Mouse (Mus musculus) left cerebral cortex, postnatal 10 days (tissue): ENCODE data around the gene Mcts2. TPM values are rescaled to one million over a fixed set of nuclear protein-coding genes. Genes with fewer than 3 reads are reported as not detected.

ENCODE experiments used
- DNase-seq, 2 experiments: peaks; one replicate each; pipeline ENCODE4 v3.0.0; 2021 to 2022; ENCODE audit warnings: low spot score in 2 of 2, mixed read lengths in 1 of 2; ENCODE audit errors: extremely low spot score in 1 of 2
- intact Hi-C: fragments of 180-260 bp; cut with DNase I; formaldehyde crosslinking; loops from one replicate; pipeline ENCODE4 v1.15.1; 2025
- total RNA-seq, 2 experiments: library from RNA; stranded (reverse); gene quantifications; 2 replicates each; pipeline ENCODE4 v1.2.3; 2021

Mcts2 gene
- total RNA-seq, 2 experiments from 2014 or later, result 22.9 to 28.1 TPM

DNA sequence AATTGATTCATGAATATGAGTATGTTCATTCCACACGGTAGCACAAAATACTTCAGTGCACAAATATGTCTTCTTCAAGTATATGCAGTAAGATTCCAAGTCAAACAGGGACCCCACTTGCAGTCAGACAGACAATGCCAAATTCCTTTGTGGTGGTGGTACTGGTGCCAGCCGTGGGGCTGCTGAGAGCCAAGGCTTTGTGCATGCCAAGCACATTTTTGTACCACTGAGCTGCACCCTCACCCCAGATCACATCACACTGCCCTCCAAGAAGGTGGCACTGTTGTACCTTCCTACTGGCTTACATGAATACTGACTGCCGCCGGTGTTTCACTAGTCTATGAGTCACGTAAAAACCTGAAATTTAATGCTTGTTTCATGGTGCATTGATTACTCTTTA lies 7.9 kb upstream of the Mcts2 start:
- DNase-seq, result no peak
- intact Hi-C loops, result loop anchor here (10.0 kb wide), 1 partner anchor 224 kb away; no protein-coding TSS in a partner anchor

DNA sequence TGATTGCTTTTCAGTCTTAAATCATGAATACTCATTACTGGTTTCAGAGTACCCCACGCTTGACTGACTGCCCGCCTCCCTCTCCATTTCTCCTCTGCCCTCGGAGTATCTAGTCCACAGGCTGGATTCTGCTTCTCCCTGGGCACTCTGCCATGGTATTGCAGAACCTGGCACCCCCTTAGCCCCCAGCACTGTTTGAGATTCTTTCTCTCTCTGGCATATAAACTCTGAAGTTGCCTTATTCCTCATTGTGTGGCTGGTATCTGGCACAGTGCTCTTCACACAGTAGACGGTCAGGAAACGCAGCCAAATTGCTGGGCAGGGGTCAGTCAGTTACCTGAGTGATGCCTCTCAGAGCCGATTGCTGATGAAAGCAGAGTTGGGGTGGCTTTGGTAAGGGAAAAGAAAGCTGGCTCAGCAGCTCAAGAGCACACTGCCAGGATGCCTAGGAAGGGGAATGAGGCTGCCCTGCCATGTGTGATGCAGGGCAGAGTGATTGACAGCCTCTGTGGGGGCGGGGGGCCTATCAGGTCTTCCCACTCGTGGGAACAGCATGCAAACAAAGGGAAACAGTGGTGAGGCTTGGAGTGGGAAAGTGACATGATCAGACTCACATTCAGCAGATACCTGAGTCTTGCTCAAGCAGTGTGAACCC lies 7.0 kb upstream of the Mcts2 start:
- DNase-seq, result no peak

DNA sequence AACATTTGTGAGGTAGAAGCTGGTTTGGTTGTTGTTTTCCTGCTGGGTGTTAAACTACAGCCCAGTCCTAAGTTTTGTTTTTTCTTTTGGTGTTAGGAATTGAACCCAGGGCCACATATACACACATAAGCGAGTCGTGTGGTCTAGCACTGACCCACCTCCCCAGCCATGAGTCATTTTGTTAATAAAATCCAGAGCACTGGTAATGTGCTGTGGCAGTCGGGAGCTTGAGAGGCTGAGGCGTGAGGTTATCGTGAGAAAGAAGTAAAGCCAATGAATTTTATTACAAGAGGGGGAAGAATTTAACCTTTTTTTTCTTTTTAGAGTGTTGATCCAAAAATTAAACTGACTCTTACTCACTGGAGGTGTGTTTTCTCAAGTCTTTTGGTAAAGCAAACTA lies 3.7 kb upstream of the Mcts2 start:
- intact Hi-C loops, result no loop called here
- no peak for DNase-seq

More for the DNA sequence above, 7.0 kb upstream of the Mcts2 start:
- intact Hi-C loops, result loop anchor here (10.0 kb wide), 1 partner anchor 225 kb away; no protein-coding TSS in a partner anchor

DNA sequence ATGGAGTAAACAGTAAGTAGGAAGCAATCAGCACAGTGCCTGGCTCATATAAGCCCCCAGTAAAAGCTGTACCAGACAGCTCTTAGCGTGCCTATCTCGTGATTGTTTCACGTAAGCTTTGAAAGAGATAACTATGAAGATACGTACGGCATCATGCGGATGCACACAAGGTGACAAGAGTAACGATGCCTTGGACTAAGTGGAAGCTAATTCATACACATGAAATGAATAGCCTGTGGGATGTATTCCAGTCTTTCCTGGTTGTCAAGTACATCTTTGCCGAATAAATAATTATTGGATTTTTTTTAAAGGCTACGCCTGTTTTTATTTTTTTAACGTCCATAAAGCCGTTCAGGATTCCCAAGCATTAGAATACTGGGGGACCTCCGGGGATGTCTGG lies 436 bp upstream of the Mcts2 start:
- intact Hi-C loops, result no loop called here
- no peak for DNase-seq

DNA sequence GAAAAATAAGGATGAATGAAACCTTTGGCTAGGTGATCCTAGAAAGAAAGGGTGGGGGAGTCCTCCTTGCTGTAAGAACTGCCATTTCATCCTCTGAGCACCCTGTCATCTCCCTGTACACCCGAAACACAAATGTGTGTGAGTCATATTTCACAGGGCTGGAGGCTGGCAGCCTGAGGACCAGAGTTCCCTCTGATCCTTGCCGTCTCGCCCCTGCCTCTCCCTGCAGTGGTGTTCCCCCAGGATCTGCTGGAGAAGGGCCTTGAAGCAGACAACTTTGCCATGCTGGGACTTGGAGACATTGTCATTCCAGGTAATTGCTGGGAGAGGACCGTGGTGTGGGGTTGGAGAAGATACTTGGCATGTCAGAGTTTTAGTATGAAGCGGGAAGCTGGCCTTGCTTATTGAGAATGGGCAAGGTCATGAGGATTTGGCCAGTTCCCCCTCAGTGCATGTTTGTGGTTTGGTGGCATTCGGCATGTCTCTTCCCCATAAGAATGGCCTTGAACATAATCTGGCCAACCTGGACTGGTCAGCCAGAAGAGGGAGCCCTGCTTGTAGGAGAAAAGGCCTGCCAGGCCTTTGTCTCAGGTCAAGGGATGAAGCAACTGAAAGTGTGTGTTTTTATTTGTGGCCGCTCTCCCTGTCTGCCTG lies 4.9 kb downstream of the Mcts2 start:
- intact Hi-C loops, result no loop called here
- DNase-seq, result no peak

DNA sequence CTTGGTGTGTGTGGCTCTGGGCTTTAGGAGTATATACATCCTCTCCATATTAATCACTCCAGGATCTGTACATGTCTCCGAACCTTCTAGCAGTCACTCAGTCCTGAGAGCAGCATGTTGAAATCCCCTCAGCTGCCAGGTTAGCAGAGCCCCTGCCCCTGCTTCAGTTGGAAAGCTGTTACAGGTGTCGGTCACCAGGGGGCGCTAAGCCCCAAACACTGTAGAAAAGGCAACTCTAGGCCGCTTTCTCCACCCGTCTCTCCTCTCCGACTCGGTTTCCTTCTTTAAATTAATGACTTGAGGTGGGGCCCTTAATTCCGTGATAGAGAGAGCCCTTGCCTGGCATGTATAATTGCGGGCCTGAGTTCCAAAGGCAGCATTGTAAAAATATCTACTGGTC lies 6.4 kb downstream of the Mcts2 start:
- intact Hi-C loops, result no loop called here
- DNase-seq, result peak; percentile 55 to 76

DNA sequence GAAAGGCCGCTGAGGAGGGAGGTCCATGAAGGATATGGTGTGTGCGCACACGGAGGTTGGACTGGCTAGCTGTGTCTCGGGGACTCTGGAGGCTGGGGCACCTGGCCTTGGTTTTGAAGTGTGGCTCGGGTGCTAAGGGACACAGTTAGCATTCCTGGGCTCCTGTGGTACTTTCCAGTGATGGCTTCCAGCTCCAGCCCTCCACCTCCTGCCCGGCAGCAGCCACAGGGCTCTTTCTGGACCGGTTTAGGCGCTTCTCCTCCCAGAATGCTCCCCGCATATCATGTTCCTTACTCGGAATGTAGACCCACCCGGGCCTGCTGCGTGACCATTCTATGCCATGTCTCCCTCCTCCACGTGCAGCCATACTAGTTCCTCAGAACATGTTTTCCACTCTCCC lies 6.9 kb downstream of the Mcts2 start:
- intact Hi-C loops, result no loop called here
- DNase-seq, result no peak

DNA sequence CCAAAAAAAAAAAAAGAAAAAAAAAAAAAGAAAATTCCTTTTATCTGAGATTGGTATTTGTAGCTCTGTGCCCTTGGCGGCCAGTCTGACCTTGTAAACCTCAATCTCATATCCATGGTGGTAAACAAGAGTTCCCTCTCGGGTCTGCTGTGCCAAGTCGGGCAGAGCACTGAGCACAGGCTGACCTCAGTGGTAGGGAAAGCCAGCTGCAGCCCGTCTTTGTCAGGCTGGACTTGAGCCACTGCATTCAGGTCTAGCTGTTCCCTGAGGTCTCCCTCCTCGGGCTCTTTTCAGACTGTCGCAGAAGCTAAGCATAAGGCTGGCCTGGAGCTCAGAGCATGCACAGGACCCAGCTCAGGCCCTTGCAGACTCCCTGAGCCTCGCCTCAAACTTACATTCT lies 7.9 kb downstream of the Mcts2 start:
- DNase-seq, result no peak
- intact Hi-C loops, result loop anchor here (1.0 to 5.0 kb wide), 2 partner anchors 43 to 137 kb away; partner anchors contain the start of genes Bcl2l1 and Id1

DNA sequence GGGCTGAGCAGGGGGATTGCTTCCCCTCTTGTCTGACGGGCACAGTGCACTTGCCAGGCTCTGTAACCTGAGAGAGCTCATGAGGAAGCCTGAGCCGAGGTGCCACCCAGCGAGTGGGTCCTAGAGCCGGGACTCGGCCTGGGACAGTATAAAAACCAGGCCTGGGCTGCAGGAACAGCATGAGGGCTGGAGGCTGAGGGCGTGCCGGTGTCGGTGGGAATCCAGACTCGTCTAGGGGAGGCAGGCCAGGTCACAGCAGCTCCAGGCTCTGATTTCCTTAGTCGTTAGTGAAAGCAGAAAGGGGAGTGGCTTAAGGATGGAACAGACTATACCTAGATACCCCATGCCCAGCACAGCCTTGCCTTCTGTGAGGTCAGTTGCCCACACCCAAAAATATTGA lies 9.2 kb downstream of the Mcts2 start:
- no peak for DNase-seq
- intact Hi-C loops, result loop anchor here (2.0 to 5.0 kb wide), 2 partner anchors 41 to 71 kb away; partner anchors contain the start of gene Id1

DNA sequence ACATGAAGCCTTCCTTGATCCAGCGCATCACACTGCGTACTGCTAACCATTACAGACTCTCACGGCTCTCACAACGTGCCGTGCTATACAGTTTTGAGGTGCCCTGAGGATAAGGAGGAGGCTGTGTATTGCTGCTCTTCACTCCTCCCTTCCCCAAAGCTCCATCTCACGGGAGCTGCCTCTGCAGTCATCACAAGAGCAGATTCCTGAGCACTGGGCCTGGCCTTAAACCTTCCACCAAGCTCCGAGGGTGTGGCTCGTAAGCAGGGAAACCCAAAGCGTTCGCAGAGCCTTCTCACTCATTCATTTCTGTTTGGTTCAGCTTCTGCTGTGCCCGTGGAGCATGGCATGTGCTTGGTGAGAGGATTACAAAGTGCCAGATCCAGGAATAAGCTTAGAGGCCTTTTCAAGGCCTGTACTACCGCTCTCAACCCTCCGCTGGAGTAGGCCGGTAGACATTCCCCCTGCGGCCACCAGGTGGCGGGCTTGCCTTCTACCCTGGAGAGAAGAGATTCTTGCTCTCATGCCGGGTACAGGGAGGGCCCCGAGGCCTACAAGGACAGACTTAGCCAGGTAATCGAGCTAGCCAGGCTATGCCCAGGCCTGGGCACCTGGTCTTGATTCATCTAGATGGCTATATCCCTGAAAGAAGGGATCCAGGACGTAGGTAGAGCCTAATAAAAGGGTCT lies 9.8 kb downstream of the Mcts2 start:
- intact Hi-C loops, result loop anchor here (2.0 to 5.0 kb wide), 2 partner anchors 41 to 70 kb away; partner anchors contain the start of gene Id1
- peak; percentile 90 to 92 for DNase-seq

DNA sequence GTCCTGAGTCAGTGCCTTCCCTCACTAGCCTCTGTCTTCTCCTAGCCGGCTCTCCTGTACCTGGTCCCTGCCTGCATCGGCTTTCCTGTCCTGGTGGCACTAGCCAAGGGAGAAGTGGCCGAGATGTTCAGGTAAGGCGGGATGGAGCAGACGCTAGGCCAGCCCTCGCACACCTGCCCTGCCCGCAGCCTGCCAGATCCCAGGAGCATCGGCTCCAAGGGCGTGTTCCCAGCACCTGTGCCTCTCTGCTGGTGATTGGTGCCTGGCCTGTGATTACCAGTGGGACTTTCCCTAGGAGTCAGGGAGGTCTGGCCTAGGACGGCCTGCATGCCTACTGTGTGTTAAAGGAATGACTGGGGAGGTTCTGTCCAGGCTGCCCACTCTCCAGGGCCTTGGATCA lies 13.3 kb downstream of the Mcts2 start:
- DNase-seq, result no peak
- intact Hi-C loops, result no loop called here

DNA sequence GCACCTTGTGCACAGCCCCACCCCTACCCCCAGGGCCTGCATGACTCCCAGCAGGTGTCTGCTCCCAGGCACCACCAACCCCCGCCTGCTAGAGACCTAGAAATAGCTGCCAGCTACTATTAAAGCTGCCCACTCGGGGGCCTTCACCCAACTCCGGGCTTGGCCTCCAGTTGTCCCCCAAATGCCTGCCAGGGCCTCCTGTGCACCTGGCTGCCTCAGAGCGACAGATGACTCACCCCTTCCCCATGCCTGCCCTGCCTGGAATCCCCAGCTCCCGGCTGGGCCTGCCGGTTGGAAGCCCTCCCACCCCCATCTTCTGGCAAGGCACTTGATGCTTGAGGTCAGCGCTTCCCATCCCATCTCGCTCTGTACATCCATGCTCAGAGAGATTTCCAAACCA lies 13.9 kb downstream of the Mcts2 start:
- no peak for DNase-seq
- intact Hi-C loops, result no loop called here

DNA sequence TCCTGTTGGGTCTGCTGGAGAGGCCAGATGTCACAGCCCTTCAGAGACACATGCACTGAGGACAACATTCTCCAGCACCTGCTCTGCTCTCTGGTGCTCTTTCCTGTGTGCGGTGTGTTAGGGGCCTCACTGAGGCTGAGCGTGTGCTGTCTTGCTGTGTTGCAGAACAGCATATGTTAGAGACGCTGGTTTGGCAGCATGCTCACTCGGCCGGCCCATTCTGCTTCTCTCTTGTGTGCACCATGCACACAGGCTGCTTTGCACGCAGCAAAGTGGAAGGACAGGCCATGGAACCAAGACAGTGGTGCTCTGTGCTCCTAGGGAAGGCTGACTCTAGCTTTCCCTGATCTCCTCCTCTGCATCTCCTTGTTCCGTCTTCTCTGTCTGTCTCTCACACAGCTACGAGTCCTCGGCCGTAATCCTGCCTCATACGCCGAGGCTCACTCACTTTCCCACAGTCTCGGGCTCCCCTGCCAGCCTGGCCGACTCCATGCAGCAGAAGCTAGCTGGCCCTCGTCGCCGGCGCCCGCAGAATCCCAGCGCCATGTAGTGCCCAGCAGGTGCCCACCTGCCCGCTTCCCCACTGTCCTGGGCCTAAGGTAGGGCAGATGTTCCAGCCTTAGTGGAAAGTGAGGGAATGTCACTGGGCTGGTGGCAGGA lies 16.9 kb downstream of the Mcts2 start:
- intact Hi-C loops, result no loop called here
- DNase-seq, result no peak

DNA sequence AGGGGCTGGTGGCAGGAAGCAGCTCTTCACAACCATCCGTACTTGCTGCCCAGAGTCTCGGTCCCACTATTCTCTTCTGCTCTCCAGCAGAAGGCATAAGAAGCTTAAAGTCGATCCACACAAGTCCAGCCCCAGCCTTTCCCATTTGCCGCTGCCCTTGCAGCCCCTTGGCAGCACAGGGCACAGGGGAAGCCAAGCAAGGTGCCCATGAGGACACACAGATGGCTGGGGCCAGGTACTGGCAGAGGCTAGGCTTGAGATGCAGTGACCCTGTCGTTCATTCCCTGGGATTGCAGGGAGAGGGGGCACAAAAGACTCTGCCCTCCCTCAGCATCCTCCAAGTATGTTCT lies 17.4 kb downstream of the Mcts2 start:
- intact Hi-C loops, result no loop called here
- DNase-seq, result no peak

DNA sequence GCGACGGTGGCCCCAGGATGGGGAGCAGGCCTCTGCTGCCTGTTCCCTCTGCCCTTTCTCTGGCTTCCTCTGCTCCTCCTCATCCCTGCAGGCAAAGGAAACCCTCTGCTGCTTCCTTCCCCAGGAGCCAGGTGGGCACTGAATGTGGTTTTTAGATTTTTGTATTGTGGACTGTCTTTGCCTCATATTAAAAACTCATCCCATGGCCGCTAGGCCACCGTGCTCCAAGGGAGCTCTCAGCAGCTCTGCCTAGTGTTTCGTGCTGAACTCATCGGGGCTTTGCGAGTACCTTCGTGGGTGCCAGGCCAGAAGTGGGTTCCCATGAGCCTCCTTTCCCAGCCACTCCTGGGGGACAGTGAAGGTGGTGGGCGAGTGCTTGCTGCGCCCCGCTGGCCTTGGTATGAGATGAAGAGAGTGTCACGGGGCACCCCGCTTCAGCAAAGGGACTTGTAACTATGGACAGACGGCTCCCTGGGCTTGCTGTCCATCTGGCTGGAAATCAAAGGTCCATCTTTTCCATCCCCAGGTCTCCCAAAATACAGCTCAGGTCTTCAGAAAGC lies 18.1 kb downstream of the Mcts2 start:
- intact Hi-C loops, result no loop called here
- no peak for DNase-seq

DNA sequence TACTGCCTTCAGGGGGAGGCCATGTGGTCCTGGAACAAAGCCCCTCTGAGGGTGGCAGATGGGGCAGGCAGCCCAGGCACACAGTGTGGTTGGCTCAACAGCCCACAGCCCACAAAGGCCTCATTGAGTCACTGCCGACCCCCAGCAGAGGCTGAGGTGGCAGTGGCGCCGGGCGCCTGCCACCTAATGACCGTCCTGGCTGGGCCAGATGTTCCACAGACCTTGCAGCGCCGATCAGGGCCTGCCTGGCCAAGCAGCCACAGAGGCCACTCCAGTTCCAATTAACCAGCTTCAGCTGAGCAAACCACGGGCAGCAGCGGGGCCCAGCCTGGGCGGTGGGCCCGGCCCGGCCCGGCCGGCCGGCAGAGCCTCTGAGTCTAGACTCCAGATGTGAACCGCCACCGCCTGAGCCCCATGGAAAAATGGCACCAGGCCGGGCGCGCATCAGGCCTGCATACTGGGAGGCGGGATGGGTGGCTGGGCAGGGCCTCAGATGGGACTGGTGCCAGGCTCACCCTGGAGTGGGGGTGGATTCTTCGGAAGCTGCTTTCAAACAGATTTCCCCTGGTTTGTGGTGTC lies 19.2 kb downstream of the Mcts2 start:
- intact Hi-C loops, result no loop called here
- peak; percentile 40 to 86 for DNase-seq

DNA sequence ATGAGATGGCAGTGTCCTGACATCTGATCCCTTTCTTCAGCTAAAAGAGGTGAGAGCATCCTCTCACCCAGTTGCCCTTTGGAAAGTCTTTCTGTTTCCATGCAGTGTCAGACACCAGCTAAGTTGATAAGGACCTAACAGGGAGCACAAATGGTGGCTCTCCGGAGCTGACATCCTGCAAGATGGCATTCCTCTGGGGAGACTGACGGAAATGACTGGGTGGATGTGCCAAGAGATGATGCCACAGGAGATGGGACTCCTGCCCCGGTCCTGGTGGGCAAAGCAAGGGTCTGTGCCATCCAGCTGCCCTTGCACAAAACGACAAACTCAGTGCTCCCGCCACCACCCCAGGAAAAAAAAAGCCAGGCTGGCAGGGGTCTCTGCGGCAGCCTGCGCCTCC lies 20.4 kb downstream of the Mcts2 start:
- no peak for DNase-seq
- intact Hi-C loops, result no loop called here

DNA sequence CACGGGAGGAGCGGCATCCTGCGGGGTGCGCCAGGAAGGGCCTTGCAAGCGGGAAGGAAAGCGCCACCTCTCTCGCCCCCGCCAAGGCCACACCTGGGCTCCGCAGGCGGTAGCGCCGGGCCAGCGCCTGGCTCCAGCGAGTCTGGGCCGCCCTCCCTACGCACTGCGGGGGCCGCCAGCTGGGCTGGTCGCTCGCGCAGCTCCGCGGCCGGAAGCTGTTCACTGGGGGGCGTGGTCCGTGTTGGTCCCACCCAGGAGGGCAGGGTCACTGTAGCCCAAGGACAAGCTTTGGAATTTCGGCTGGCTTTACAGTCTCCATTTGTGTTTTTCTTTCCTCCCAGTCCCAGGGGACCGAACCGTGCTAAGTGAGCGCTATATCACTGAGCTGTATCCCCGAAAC lies 20.8 kb downstream of the Mcts2 start:
- peak; percentile 66 to 97 for DNase-seq

DNA sequence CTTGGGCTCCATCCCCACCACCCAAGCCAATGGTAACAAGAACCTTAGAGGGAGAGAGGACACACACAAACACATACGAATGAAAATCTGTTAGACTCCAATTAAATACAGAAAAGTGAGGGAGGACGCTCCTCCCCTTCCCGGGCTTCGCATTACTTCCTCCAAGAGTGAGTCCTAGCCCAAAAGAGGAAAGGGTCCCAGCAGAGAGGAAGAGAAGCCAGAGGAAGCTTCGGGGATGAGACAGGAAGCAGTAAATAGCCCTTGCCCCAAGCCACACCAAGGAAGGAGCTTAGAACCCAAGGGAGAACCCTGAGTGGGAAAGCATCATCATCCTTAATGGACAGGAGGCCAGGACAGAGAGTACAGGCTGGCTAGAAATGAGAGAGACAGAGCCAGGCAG lies 22.2 kb downstream of the Mcts2 start:
- DNase-seq, result no peak
- intact Hi-C loops, result no loop called here

More for the DNA sequence above, 20.8 kb downstream of the Mcts2 start:
- intact Hi-C loops, result no loop called here
